Mouse (Mus musculus) heart, adult 2 months (tissue): ENCODE results near the gene Tle6. TPM values are rescaled to one million over a fixed set of nuclear protein-coding genes. Genes with fewer than 3 reads are reported as not detected.
"Not testable (repeated sequence)": the region's sequence is repeated elsewhere in the genome, so short reads cannot be mapped to it uniquely, and the experiment has no call there.

Experiments
- DNase-seq, 2 experiments: peaks; one replicate each; pipeline ENCODE4 v3.0.0; 2021
- H3K27ac ChIP-seq: fragments of 200-600 bp; 2 replicates; pipeline ENCODE4 v1.8.1; 2022
- H3K27me3 ChIP-seq: fragments of 200-500 bp; 2 replicates; pipeline ENCODE4 v1.6.1; 2012; ENCODE audit warnings: mild to moderate bottlenecking, low read length, inconsistent platforms, mixed read lengths; ENCODE audit not compliant: control insufficient read depth, insufficient read depth
- H3K36me3 ChIP-seq: fragments of 200-500 bp; 2 replicates; pipeline ENCODE4 v1.6.1; 2012; ENCODE audit warnings: low read length, inconsistent platforms; ENCODE audit not compliant: control insufficient read depth, insufficient read depth
- H3K4me1 ChIP-seq: fragments of 200-500 bp; 2 replicates; pipeline ENCODE4 v1.6.1; 2011; ENCODE audit warnings: low read length; ENCODE audit not compliant: control insufficient read depth, insufficient read depth
- H3K4me3 ChIP-seq: fragments of 200-600 bp; 2 replicates; pipeline ENCODE4 v1.8.1; 2022
- H3K79me2 ChIP-seq: fragments of 200-500 bp; replicated peaks from 2 replicates; pipeline ENCODE4 v1.6.1; 2012; ENCODE audit warnings: mild to moderate bottlenecking, inconsistent platforms, low read length, moderate library complexity, mixed read lengths; ENCODE audit not compliant: control insufficient read depth, insufficient read depth
- H3K9ac ChIP-seq: fragments of 200-500 bp; 2 replicates; pipeline ENCODE4 v1.6.1; 2012; ENCODE audit warnings: low read depth, mild to moderate bottlenecking, control low read depth, inconsistent platforms, low read length, mixed read lengths
- CTCF ChIP-seq: fragments of 200-600 bp; IDR thresholded peaks from 2 replicates; pipeline ENCODE4 v1.8.1; 2022; ENCODE audit warnings: antibody characterized with exemption, mild to moderate bottlenecking, moderate library complexity
- EP300 ChIP-seq: fragments of 200-500 bp; IDR thresholded peaks from 2 replicates; pipeline ENCODE4 v1.6.1; 2011; ENCODE audit warnings: low read depth, low read length, control low read depth; ENCODE audit not compliant: insufficient read depth
- POLR2A ChIP-seq: fragments of 200-500 bp; IDR thresholded peaks from 2 replicates; pipeline ENCODE4 v1.6.1; 2011; ENCODE audit warnings: mild to moderate bottlenecking, low read depth, low read length, control low read depth; ENCODE audit not compliant: insufficient read depth
- WGBS: fragments of 180-500 bp; shearing (Covaris S2); methylation state at CpG from one replicate; pipeline ENCODE4 v1.1.7; 2018; 5-methylcytosine and 5-hydroxymethylcytosine counted together
- intact Hi-C: fragments of 180-260 bp; cut with DNase I; formaldehyde crosslinking; loops from one replicate; pipeline ENCODE4 v1.15.1; 2025
- polyA plus RNA-seq: library from polyadenylated mRNA; depleted of rRNA; stranded (reverse); fragments of >200 nt; gene quantifications from 2 replicates; pipeline ENCODE4 v1.2.3, GENCODE M21; 2012
- total RNA-seq, 2 experiments: library from RNA; stranded (reverse); gene quantifications; 2 replicates each; pipeline ENCODE4 v1.2.3; 2021

Tle6 gene
- total and polyA plus RNA-seq, 3 experiments = 5.1 to 19.0 (median 7.7) TPM

- intact Hi-C loops = no loop called here
- H3K4me3 ChIP-seq = peak overlapping the region; percentile 72
Measured at GRCm38 (mm10) chr10:81644162-81644561, 43.3 kb upstream of the Tle6 start.

GRCm38 (mm10) chr10:81643449-81644055, 42.7 kb upstream of the Tle6 start:
- no peaks in the 10 kb centered on the region for H3K36me3 ChIP-seq
- DNase-seq = peak; percentile 96 to 98
- no peaks in the 10 kb centered on the region for H3K79me2 ChIP-seq
- WGBS = under 1% methylated on average over 75 of the region's 75 CpGs
- peak overlapping the region; percentile 97 for H3K27ac ChIP-seq
- TF ChIP-seq EP300 = no peak; the same call in 1 of the 2 replicates
- TF ChIP-seq POLR2A = peak; percentile 83
- TF ChIP-seq CTCF = peak; percentile 69
- no peaks in the 10 kb centered on the region for H3K27me3 ChIP-seq
- H3K4me1 ChIP-seq = peaks cover 3% of the 10 kb centered on the region
- H3K4me3 ChIP-seq = peak overlapping the region; percentile 72
- intact Hi-C loops = loop anchor here (2.0 kb wide), 1 partner anchor 17 kb away; the partner anchor contains the start of gene Sirt6
- H3K9ac ChIP-seq = peak overlapping the region; percentile 98

More at GRCm38 (mm10) chr10:81644162-81644561, 43.3 kb upstream of the Tle6 start:
- Histone ChIP-seq H3K9ac (no peak overlapping the region), H3K27ac (peak overlapping the region; percentile 97), H3K36me3 (no peaks in the 10 kb centered on the region), H3K79me2 (no peaks in the 10 kb centered on the region), H3K4me1 (peaks cover 3% of the 10 kb centered on the region), H3K27me3 (no peaks in the 10 kb centered on the region)
- 59% methylated on average over 2 of the region's 2 CpGs for whole genome bisulfite sequencing
- TF ChIP-seq POLR2A = no peak
- TF ChIP-seq EP300 = no peak
- TF ChIP-seq CTCF = no peak
- no peak for DNase-seq

GRCm38 (mm10) chr10:81642648-81643448, 42.0 kb upstream of the Tle6 start:
- peak in 1 of 2 experiments; percentile 19 for DNase-seq
- Histone ChIP-seq H3K79me2 (no peaks in the 10 kb centered on the region), H3K27me3 (no peaks in the 10 kb centered on the region), H3K36me3 (no peaks in the 10 kb centered on the region), H3K9ac (peak overlapping the region; percentile 98), H3K27ac (peak overlapping the region; percentile 97), H3K4me1 (peaks cover 3% of the 10 kb centered on the region), H3K4me3 (peak overlapping the region; percentile 72)
- intact Hi-C loops = loop anchor here (2.0 kb wide), 1 partner anchor 16 kb away; the partner anchor contains the start of gene Sirt6
- no peak for TF ChIP-seq POLR2A
- no peak for TF ChIP-seq EP300
- TF ChIP-seq CTCF = no peak
- WGBS = 13% methylated on average over 24 of the region's 24 CpGs

GRCm38 (mm10) chr10:81641978-81642647, 41.2 kb upstream of the Tle6 start:
- no peaks in the 10 kb centered on the region for H3K27me3 ChIP-seq
- intact Hi-C loops = loop anchor here (2.0 kb wide), 1 partner anchor 15 kb away; the partner anchor contains the start of gene Sirt6
- no peaks in the 10 kb centered on the region for H3K36me3 ChIP-seq
- peaks cover 3% of the 10 kb centered on the region for H3K4me1 ChIP-seq
- peak overlapping the region; percentile 72; the same call in 1 of the 2 replicates for H3K4me3 ChIP-seq
- no peaks in the 10 kb centered on the region for H3K79me2 ChIP-seq
- TF ChIP-seq CTCF (no peak), POLR2A (0 out of 2 replicates have a peak, but pooled peaks have one; percentile 17)
- H3K27ac ChIP-seq = no peak overlapping the region
- no peak overlapping the region for H3K9ac ChIP-seq
- no peak for DNase-seq
- 80% methylated on average over 8 of the region's 8 CpGs for WGBS

GRCm38 (mm10) chr10:81641566-81641965, 40.7 kb upstream of the Tle6 start:
- DNase-seq = no peak
- H3K79me2 ChIP-seq = no peaks in the 10 kb centered on the region
- H3K4me1 ChIP-seq = peaks cover 3% of the 10 kb centered on the region
- TF ChIP-seq POLR2A (no peak), EP300 (no peak), CTCF (no peak)
- WGBS = 94% methylated on average over 2 of the region's 2 CpGs
- H3K4me3 ChIP-seq = no peak overlapping the region
- H3K9ac ChIP-seq = no peak overlapping the region
- no peaks in the 10 kb centered on the region for H3K36me3 ChIP-seq
- no peaks in the 10 kb centered on the region for H3K27me3 ChIP-seq
- H3K27ac ChIP-seq = no peak overlapping the region
- intact Hi-C loops = no loop called here

GRCm38 (mm10) chr10:81640825-81641224, 40.0 kb upstream of the Tle6 start:
- H3K27ac ChIP-seq, H3K4me3 ChIP-seq, intact Hi-C loops, H3K9ac ChIP-seq, H3K79me2 ChIP-seq, H3K27me3 ChIP-seq, H3K4me1 ChIP-seq, H3K36me3 ChIP-seq: not testable (repeated sequence)
- WGBS = 30% methylated on average over 4 of the region's 4 CpGs
- DNase-seq = peak in 1 of 2 experiments; percentile 18
